ENCODE assay signal across 8 mouse cellular contexts in the genomic region with DNA sequence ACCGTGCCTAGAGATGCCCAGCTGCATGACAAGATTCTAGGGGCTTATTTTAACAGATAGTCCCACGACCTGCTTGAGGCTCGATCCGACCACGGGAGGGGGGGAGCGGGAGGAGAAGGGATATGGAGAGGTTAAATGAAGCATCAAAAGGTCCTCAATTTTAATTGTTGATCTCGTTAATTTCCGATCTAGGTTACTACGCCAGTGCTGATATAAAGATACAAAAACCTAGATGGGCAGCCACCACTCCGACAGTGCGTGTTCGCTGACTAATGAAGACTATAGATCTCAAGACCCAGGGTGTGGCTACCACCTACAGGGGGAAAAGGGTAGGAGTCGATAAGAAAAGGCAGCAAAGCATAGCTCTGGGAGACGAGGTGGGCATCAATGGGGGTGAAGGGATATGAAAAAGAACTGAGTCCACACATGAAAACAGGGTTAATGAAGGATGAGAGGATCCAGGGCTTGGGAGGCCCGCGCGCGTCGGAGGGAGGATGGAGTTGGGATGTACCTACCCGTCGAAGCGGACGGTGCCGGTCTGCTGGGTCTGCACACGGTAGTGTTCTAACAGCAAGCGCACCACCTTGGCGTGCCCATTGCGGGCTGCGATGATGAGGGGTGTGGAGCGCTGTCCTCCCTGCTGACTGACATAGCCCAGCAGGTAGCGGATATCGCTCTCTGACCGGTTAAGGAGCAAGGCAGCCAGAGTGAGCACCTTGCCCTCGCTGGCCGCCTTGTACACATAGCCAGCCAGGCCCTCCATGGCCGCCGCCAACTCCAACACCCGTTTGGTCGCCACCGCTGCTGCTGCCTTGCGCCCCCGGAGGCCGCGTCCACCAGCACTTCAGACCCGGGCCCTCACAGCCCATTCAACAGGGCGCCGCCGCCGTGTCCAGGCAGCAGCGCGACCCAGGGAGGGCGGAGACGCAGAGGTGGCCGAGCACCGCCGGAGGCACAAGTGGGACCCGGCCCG. TPM values are rescaled to one million over a fixed set of nuclear protein-coding genes. Genes with fewer than 3 reads are reported as not detected.
DNase-seq lines count a peak whose midpoint lies in the region; ATAC-seq and TF ChIP-seq lines count a peak whose summit lies in the region.

No protein-coding gene starts in this region.

- no peaks in the 10 kb centered on the region for H3K27me3 ChIP-seq in kidney, embryonic 14.5 days (ENCODE audit: control insufficient read depth, insufficient read depth, low read length)
- H3K27me3 ChIP-seq in heart, postnatal 0 days (ENCODE audit: control insufficient read depth, insufficient read depth, low read length), result no peaks in the 10 kb centered on the region
- H3K27me3 ChIP-seq in liver, embryonic 12.5 days (replicated peaks), result no peaks in the 10 kb centered on the region

- DNase-seq in kidney, adult 18-20 months, result no peak
- peak; percentile 24 to 44 for DNase-seq in CD8-positive naive resting alpha-beta T cell, adult 2 months (ENCODE audit: low read depth in 2 of 2, low spot score in 2 of 2)
- DNase-seq in heart, postnatal 0 days (ENCODE audit: low spot score), result no peak
- DNase-seq in retina, embryonic 14.5 days (ENCODE audit: low spot score), result peak; percentile 52
- DNase-seq in adrenal gland, adult 18-20 months (ENCODE audit: low spot score in 2 of 2), result no peak

- under 1% methylated on average over 56 of the region's 58 CpGs for WGBS in kidney, embryonic 14.5 days
- under 1% methylated on average over 58 of the region's 58 CpGs for WGBS in heart, postnatal 0 days
- WGBS in liver, embryonic 12.5 days (ENCODE audit: insufficient replicate concordance), result under 1% methylated on average over 58 of the region's 58 CpGs

- peak overlapping the region; percentile 77 for H3K4me2 ChIP-seq in kidney, embryonic 14.5 days (replicated peaks; ENCODE audit: low read depth, low read length)
- peak overlapping the region; percentile 94 for H3K4me2 ChIP-seq in heart, postnatal 0 days (ENCODE audit: low read depth, low read length)
- peak overlapping the region; percentile 93 for H3K4me2 ChIP-seq in liver, embryonic 12.5 days

- peak overlapping the region; percentile 95 for H3K27ac ChIP-seq in kidney, embryonic 14.5 days (ENCODE audit: low read depth, low read length)
- H3K27ac ChIP-seq in cortical plate, adult 2 months (ENCODE audit: insufficient read depth, low read length), result peak overlapping the region; percentile 95
- peak overlapping the region; percentile 98 for H3K27ac ChIP-seq in heart, postnatal 0 days (ENCODE audit: low read depth)
- peak overlapping the region; percentile 94 for H3K27ac ChIP-seq in liver, embryonic 12.5 days

- peak; percentile 67 for ATAC-seq in kidney, embryonic 14.5 days (ENCODE audit: low FRiP score, low TSS enrichment)
- peak; percentile 56 for ATAC-seq in heart, postnatal 0 days (ENCODE audit: insufficient read depth, low read depth)
- ATAC-seq in liver, embryonic 12.5 days, result peak; percentile 75

- peaks cover 8% of the 10 kb centered on the region for H3K4me1 ChIP-seq in kidney, embryonic 14.5 days (ENCODE audit: control insufficient read depth, insufficient read depth, low read length)
- peaks cover 11% of the 10 kb centered on the region for H3K4me1 ChIP-seq in cortical plate, adult 2 months (ENCODE audit: control insufficient read depth, insufficient read depth, low read length)
- H3K4me1 ChIP-seq in heart, postnatal 0 days (ENCODE audit: control insufficient read depth, insufficient read depth), result peaks cover 25% of the 10 kb centered on the region
- H3K4me1 ChIP-seq in liver, embryonic 12.5 days, result peaks cover 50% of the 10 kb centered on the region

- H3K9me3 ChIP-seq in kidney, embryonic 14.5 days (ENCODE audit: control insufficient read depth, low read length), result no peaks in the 10 kb centered on the region
- H3K9me3 ChIP-seq in heart, postnatal 0 days (replicated peaks; ENCODE audit: control insufficient read depth, low read length), result no peaks in the 10 kb centered on the region
- no peaks in the 10 kb centered on the region for H3K9me3 ChIP-seq in liver, embryonic 12.5 days (replicated peaks)

- TF ChIP-seq EP300 in heart, postnatal 0 days (IDR thresholded peaks at IDR 0.05; ENCODE audit: low read depth), result no peak

- no peaks in the 10 kb centered on the region for H3K36me3 ChIP-seq in kidney, embryonic 14.5 days (ENCODE audit: control insufficient read depth, insufficient read depth, low read length)
- H3K36me3 ChIP-seq in heart, postnatal 0 days (replicated peaks; ENCODE audit: control insufficient read depth, insufficient read depth, low read length), result no peaks in the 10 kb centered on the region
- H3K36me3 ChIP-seq in liver, embryonic 12.5 days, result peaks cover 14% of the 10 kb centered on the region; the same call in 1 of the 2 replicates

- TF ChIP-seq POLR2A in cortical plate, adult 2 months (IDR thresholded peaks at IDR 0.05; ENCODE audit: extremely low read depth, insufficient read depth, low read length), result no peak

- peak overlapping the region; percentile 98 for H3K4me3 ChIP-seq in kidney, embryonic 14.5 days (ENCODE audit: low read length)
- peak overlapping the region; percentile 100 for H3K4me3 ChIP-seq in cortical plate, adult 2 months (ENCODE audit: insufficient read depth, low read length)
- H3K4me3 ChIP-seq in heart, postnatal 0 days (ENCODE audit: low read depth, low read length), result peak overlapping the region; percentile 97
- peak overlapping the region; percentile 84 for H3K4me3 ChIP-seq in liver, embryonic 12.5 days

- H3K9ac ChIP-seq in kidney, embryonic 14.5 days (ENCODE audit: low read depth, low read length), result peak overlapping the region; percentile 97
- H3K9ac ChIP-seq in heart, postnatal 0 days (replicated peaks; ENCODE audit: low read depth, low read length), result peak overlapping the region; percentile 94
- peak overlapping the region; percentile 95 for H3K9ac ChIP-seq in liver, embryonic 12.5 days

- TF ChIP-seq CTCF in cortical plate, adult 2 months (IDR thresholded peaks at IDR 0.05; ENCODE audit: extremely low read depth, insufficient read depth, low read length), result peak; percentile 12; the same call in 1 of the 2 replicates
- 0 out of 2 replicates have a peak, but pooled peaks have one; percentile 6 for TF ChIP-seq CTCF in heart, postnatal 0 days (IDR thresholded peaks at IDR 0.05; ENCODE audit: low read depth)

RNA-seq across cellular contexts. Expression of a gene that starts 0.9 kb away (rescaled TPM):
- polyA plus RNA-seq in kidney, embryonic 14.5 days (2014; fragmentation: Nextera tagmentation; extraction: Ambion mirVana), result 20.8 and 38.2 TPM in 2 replicates
- polyA plus RNA-seq in cortical plate, adult 2 months (2012; rRNA removed), result 41.9 and 42.6 TPM in 2 replicates
- total RNA-seq in heart, postnatal 0 days (2014; rRNA removed; ENCODE audit: low replicate concordance), result 28.9 and 39.4 TPM in 2 replicates
- 5.8 and 6.8 TPM in 2 replicates for polyA plus RNA-seq in heart, postnatal 0 days (2015; fragmentation: Nextera tagmentation; extraction: Ambion mirVana)
- polyA plus RNA-seq in liver, embryonic 12.5 days (2016; fragmentation: Nextera tagmentation; extraction: Ambion mirVana), result 19.5 and 20.3 TPM in 2 replicates
- 10 to 100 TPM; 35.7 to 39.4 TPM for total RNA-seq in adrenal gland, adult 18-20 months (2021)

RNA-seq across cellular contexts. Expression of a gene that starts 27.8 kb away (rescaled TPM):
- 21.7 and 28.2 TPM in 2 replicates for polyA plus RNA-seq in kidney, embryonic 14.5 days (2014; fragmentation: Nextera tagmentation; extraction: Ambion mirVana)
- 15.3 and 15.9 TPM in 2 replicates for polyA plus RNA-seq in cortical plate, adult 2 months (2012; rRNA removed)
- 38.3 and 43.0 TPM in 2 replicates for total RNA-seq in heart, postnatal 0 days (2014; rRNA removed; ENCODE audit: low replicate concordance)
- polyA plus RNA-seq in heart, postnatal 0 days (2015; fragmentation: Nextera tagmentation; extraction: Ambion mirVana), result 12.3 and 12.6 TPM in 2 replicates
- polyA plus RNA-seq in liver, embryonic 12.5 days (2016; fragmentation: Nextera tagmentation; extraction: Ambion mirVana), result 15.2 and 18.5 TPM in 2 replicates
- 10 to 100 TPM; 12.6 to 14.3 TPM for total RNA-seq in adrenal gland, adult 18-20 months (2021)

RNA-seq across cellular contexts. Expression of a gene that starts 47.1 kb away (rescaled TPM):
- polyA plus RNA-seq in kidney, embryonic 14.5 days (2014; fragmentation: Nextera tagmentation; extraction: Ambion mirVana), result 59.7 and 72.0 TPM in 2 replicates
- 0.98 and 3.5 TPM in 2 replicates for polyA plus RNA-seq in cortical plate, adult 2 months (2012; rRNA removed)
- total RNA-seq in heart, postnatal 0 days (2014; rRNA removed; ENCODE audit: low replicate concordance), result not detected in 2 replicates
- 1.8 and 2.5 TPM in 2 replicates for polyA plus RNA-seq in heart, postnatal 0 days (2015; fragmentation: Nextera tagmentation; extraction: Ambion mirVana)
- 1.2 and 2.7 TPM in 2 replicates for polyA plus RNA-seq in liver, embryonic 12.5 days (2016; fragmentation: Nextera tagmentation; extraction: Ambion mirVana)
- 1 to 10 TPM; 7.7 to 9.2 TPM for total RNA-seq in adrenal gland, adult 18-20 months (2021)

Comparison
In these comparisons a context has a peak if more than half of its experiments do, and no peak if none do; other contexts are left out.
1. DNase-seq: peak in CD8-positive naive resting alpha-beta T cell, adult 2 months (2 of 2) and retina, embryonic 14.5 days (single experiment); none in kidney, adult 18-20 months (single experiment), heart, postnatal 0 days (single experiment) and adrenal gland, adult 18-20 months (0 of 2).
2. RNA of a gene that starts 47.1 kb away (polyA plus RNA-seq): 59.7 to 72.0 TPM in kidney, embryonic 14.5 days; 0.98 to 3.5 TPM in cortical plate, adult 2 months, 1.2 to 2.7 TPM in liver, embryonic 12.5 days and 1.8 to 2.5 TPM in heart, postnatal 0 days; every median in the first group is over 10 times any median in the second.
3. Peak in every context shown above with its lines, with median percentiles within 50 percentile points of each other: ATAC-seq, H3K27ac ChIP-seq, H3K4me2 ChIP-seq, H3K4me3 ChIP-seq and H3K9ac ChIP-seq.